Mouse (Mus musculus) stomach, embryonic 16.5 days (tissue): ENCODE results near the gene Il23a. TPM values are rescaled to one million over a fixed set of nuclear protein-coding genes. Genes with fewer than 3 reads are reported as not detected.
"Not testable (repeated sequence)": the region's sequence is repeated elsewhere in the genome, so short reads cannot be mapped to it uniquely, and the experiment has no call there.

Experiments used
- ATAC-seq: fragments of 200-750 bp; cut with Nextera tagmentation; 2 replicates; pipeline ENCODE4 v1.8.0; 2017; ENCODE audit warnings: moderate number of reproducible peaks, moderate TSS enrichment; ENCODE audit not compliant: insufficient read depth, low FRiP score
- H3K27ac ChIP-seq: fragments of 300-500 bp; sonication (generic); 2 replicates; pipeline ENCODE4 v1.5.1; 2014; ENCODE audit warnings: low read length
- H3K27me3 ChIP-seq: fragments of 300-500 bp; sonication (generic); 2 replicates; pipeline ENCODE4 v1.6.1; 2014; ENCODE audit warnings: low read length, control low read depth, mixed read lengths; ENCODE audit not compliant: control insufficient read depth, insufficient read depth
- H3K36me3 ChIP-seq: fragments of 300-500 bp; sonication (generic); 2 replicates; pipeline ENCODE4 v1.6.1; 2014; ENCODE audit warnings: low read length; ENCODE audit not compliant: control insufficient read depth, insufficient read depth
- H3K4me1 ChIP-seq: fragments of 300-500 bp; sonication (generic); 2 replicates; pipeline ENCODE4 v1.6.1; 2014; ENCODE audit warnings: low read length, control low read depth, mixed read lengths; ENCODE audit not compliant: control insufficient read depth, insufficient read depth
- H3K4me2 ChIP-seq: fragments of 300-500 bp; sonication (generic); 2 replicates; pipeline ENCODE4 v1.6.1; 2014; ENCODE audit warnings: low read depth, low read length, mixed read lengths
- H3K4me3 ChIP-seq: fragments of 300-500 bp; sonication (generic); replicated peaks from 2 replicates; pipeline ENCODE4 v1.5.1; 2014; ENCODE audit warnings: mild to moderate bottlenecking, low read length
- H3K9ac ChIP-seq: fragments of 300-500 bp; sonication (generic); 2 replicates; pipeline ENCODE4 v1.6.1; 2014; ENCODE audit warnings: low read length
- H3K9me3 ChIP-seq: fragments of 300-500 bp; sonication (generic); replicated peaks from 2 replicates; pipeline ENCODE4 v1.6.1; 2016; ENCODE audit warnings: low read length, control low read depth; ENCODE audit not compliant: control insufficient read depth
- WGBS: fragments of 180-500 bp; shearing (Covaris S2); extraction: QIAGEN DNeasy Blood & Tissue Kit; methylation state at CpG from one replicate; pipeline ENCODE4 v1.1.7; 2014; 5-methylcytosine and 5-hydroxymethylcytosine counted together
- polyA plus RNA-seq: library from polyadenylated mRNA; unstranded; fragments of >200 nt; fragmentation: Nextera tagmentation; extraction: Ambion mirVana; gene quantifications from 2 replicates; pipeline ENCODE4 v1.2.1, GENCODE M21; 2015

Il23a gene
- polyA plus RNA-seq, 1 experiment from 2014 or later, result 0.57 TPM

GRCm38 (mm10) chr10:128262300-128262699 lies 36.3 kb downstream of the Il23a start:
- H3K4me1 ChIP-seq, result no peaks in the 10 kb centered on the region
- ATAC-seq, result no peak
- 77% methylated on average over 22 of the region's 22 CpGs for WGBS
- H3K4me3 ChIP-seq, result no peak overlapping the region
- H3K36me3 ChIP-seq, result no peaks in the 10 kb centered on the region
- H3K9ac ChIP-seq, result no peak overlapping the region
- H3K27me3 ChIP-seq, result no peaks in the 10 kb centered on the region
- H3K27ac ChIP-seq, result no peak overlapping the region
- no peaks in the 10 kb centered on the region for H3K9me3 ChIP-seq
- H3K4me2 ChIP-seq, result no peak overlapping the region

- not testable (repeated sequence) for H3K27me3 ChIP-seq, H3K9me3 ChIP-seq, H3K27ac ChIP-seq, H3K4me3 ChIP-seq, H3K4me1 ChIP-seq, ATAC-seq, H3K9ac ChIP-seq, H3K4me2 ChIP-seq, H3K36me3 ChIP-seq
- WGBS, result 60% methylated on average over 7 of the region's 7 CpGs
Measured at GRCm38 (mm10) chr10:128260376-128260775, 38.2 kb downstream of the Il23a start.

DNA sequence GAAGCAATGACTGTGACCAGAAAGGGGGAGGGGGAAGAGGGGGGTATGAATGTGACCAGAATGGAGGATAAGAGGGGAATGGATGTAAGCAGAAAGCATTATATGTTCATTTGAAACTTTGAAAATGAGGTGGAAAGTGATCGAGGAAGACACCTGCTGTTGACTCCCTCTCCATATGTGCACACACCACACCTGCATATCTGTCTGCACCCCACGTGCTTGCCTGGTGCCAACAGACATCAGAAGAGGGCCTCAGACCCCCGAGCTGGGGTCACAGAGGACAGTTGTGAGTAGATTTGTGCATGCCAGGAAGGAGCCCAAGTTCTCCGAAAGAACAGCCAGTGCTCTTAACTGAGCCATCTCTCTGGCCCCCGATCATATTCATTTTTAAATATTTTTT lies 38.6 kb downstream of the Il23a start:
- ATAC-seq, result no peak
- H3K9me3 ChIP-seq, result no peaks in the 10 kb centered on the region
- whole genome bisulfite sequencing, result 85% methylated on average over 5 of the region's 5 CpGs
- H3K4me1 ChIP-seq, result no peaks in the 10 kb centered on the region
- no peaks in the 10 kb centered on the region for H3K36me3 ChIP-seq
- no peak overlapping the region for H3K4me3 ChIP-seq
- H3K4me2 ChIP-seq, result no peak overlapping the region
- H3K27ac ChIP-seq, result no peak overlapping the region
- no peaks in the 10 kb centered on the region for H3K27me3 ChIP-seq
- no peak overlapping the region for H3K9ac ChIP-seq

GRCm38 (mm10) chr10:128258953-128259352 lies 39.6 kb downstream of the Il23a start:
- no peak for ATAC-seq
- Histone ChIP-seq H3K27ac (no peak overlapping the region), H3K4me2 (no peak overlapping the region), H3K9me3 (no peaks in the 10 kb centered on the region), H3K27me3 (no peaks in the 10 kb centered on the region), H3K4me3 (no peak overlapping the region), H3K9ac (no peak overlapping the region), H3K4me1 (no peaks in the 10 kb centered on the region), H3K36me3 (no peaks in the 10 kb centered on the region)
- 63% methylated on average over 4 of the region's 4 CpGs for WGBS

GRCm38 (mm10) chr10:128256328-128256727 lies 42.2 kb downstream of the Il23a start:
- WGBS, result 77% methylated on average over 8 of the region's 8 CpGs
- H3K4me2 ChIP-seq, result no peak overlapping the region
- no peak overlapping the region for H3K4me3 ChIP-seq
- H3K9ac ChIP-seq, result no peak overlapping the region
- ATAC-seq, result no peak
- H3K27ac ChIP-seq, result no peak overlapping the region
- no peaks in the 10 kb centered on the region for H3K9me3 ChIP-seq
- H3K27me3 ChIP-seq, result no peaks in the 10 kb centered on the region
- H3K4me1 ChIP-seq, result no peaks in the 10 kb centered on the region
- H3K36me3 ChIP-seq, result no peaks in the 10 kb centered on the region

DNA sequence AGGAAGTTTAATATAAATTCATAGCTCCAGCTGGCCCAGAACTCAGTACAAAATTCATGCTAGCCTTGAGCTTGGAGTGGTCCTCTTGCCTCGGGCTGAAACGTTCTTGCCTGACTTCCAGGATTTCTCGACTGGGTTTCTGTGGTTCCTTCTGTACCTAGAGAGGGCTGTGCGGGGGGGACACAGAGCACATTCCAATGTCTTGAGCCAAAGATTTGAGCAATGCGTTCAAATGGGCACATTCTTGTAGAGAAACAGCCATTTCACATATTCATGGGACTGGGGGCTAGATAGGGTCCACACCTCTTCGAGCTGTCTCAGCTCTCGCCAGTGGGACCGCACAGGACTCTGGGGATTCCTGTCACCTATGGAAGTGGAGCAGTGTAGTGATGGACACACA lies 42.6 kb downstream of the Il23a start:
- Histone ChIP-seq H3K4me2 (no peak overlapping the region), H3K9me3 (no peaks in the 10 kb centered on the region), H3K4me1 (no peaks in the 10 kb centered on the region), H3K36me3 (no peaks in the 10 kb centered on the region), H3K4me3 (no peak overlapping the region), H3K27me3 (no peaks in the 10 kb centered on the region), H3K9ac (no peak overlapping the region), H3K27ac (no peak overlapping the region)
- 86% methylated on average over 8 of the region's 8 CpGs for WGBS
- ATAC-seq, result no peak

DNA sequence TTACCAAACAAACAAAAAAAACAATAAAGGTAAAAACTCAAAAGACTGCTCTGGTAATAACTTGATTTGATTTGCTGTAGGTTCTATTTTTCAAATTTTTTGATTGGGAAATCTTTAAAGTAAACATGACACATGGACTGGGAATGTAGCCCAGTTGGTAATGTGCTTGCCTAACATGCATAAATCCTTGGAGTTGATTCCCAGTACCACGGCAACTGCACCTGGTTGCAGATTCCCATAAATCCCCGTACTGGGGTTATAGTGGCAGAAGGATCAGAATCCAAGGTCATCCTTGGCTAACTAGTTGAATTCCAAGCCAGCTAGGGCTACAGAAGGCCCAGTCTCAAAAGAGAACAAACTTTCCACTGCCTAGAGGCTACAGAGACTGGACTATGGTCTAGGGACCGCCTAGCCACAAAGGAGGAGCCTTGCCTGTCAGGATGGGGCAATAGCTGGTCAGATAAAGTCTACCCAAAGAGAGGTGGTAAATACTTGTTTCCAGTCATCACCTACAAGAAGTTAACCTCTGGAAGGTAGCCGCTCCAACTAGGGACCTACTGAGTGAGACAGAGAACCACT lies 44.8 kb downstream of the Il23a start, which contains the start of gene Apon:
Gene Apon, plus strand, starts transcription at position 420 of the 579 bp plus-strand sequence.
- Histone ChIP-seq H3K27me3 (no peaks in the 10 kb centered on the region), H3K27ac (no peak within 1 kb of the TSS), H3K4me2 (no peak within 1 kb of the TSS), H3K9ac (no peak within 1 kb of the TSS), H3K36me3 (peaks cover 15% of the 10 kb centered on the region; the same call in 1 of the 2 replicates), H3K9me3 (no peaks in the 10 kb centered on the region), H3K4me1 (no peaks in the 10 kb centered on the region), H3K4me3 (no peak within 1 kb of the TSS)
- 67% methylated on average over 4 of the region's 4 CpGs for WGBS
- no peak for ATAC-seq

GRCm38 (mm10) chr10:128250565-128250964 lies 48.0 kb downstream of the Il23a start:
- Histone ChIP-seq H3K4me1 (no peaks in the 10 kb centered on the region), H3K36me3 (peaks cover 18% of the 10 kb centered on the region; the same call in 1 of the 2 replicates), H3K4me2 (no peak overlapping the region), H3K4me3 (no peak overlapping the region), H3K27me3 (no peaks in the 10 kb centered on the region), H3K9ac (no peak overlapping the region), H3K27ac (no peak overlapping the region), H3K9me3 (no peaks in the 10 kb centered on the region)
- no peak for ATAC-seq
- 96% methylated on average over 13 of the region's 13 CpGs for WGBS

- no peak overlapping the region; the same call in 1 of the 2 replicates for H3K4me3 ChIP-seq
- H3K36me3 ChIP-seq, result peaks cover 27% of the 10 kb centered on the region; the same call in 1 of the 2 replicates
- 81% methylated on average over 17 of the region's 17 CpGs for WGBS
- no peak overlapping the region for H3K9ac ChIP-seq
- no peak overlapping the region for H3K4me2 ChIP-seq
- H3K27ac ChIP-seq, result peak overlapping the region; percentile 62
- no peaks in the 10 kb centered on the region for H3K9me3 ChIP-seq
- ATAC-seq, result no peak
- no peaks in the 10 kb centered on the region for H3K4me1 ChIP-seq
- H3K27me3 ChIP-seq, result no peaks in the 10 kb centered on the region
Measured at GRCm38 (mm10) chr10:128247020-128247732, 51.4 kb downstream of the Il23a start.
